Mouse (Mus musculus) naive thymus-derived CD4-positive, alpha-beta T cell, adult 2 months (primary cell): Measurements from ENCODE around the gene Shh.

ENCODE experiments used
- DNase-seq: peaks from one replicate; pipeline ENCODE4 v3.0.0-alpha.2; 2011; ENCODE audit warnings: low read depth

The Shh gene

GRCm38 (mm10) chr5:28466760-28467306, at the start of gene Shh:
Gene Shh, minus strand, starts transcription at chr5:28467256.
- DNase-seq = no peak

DNA sequence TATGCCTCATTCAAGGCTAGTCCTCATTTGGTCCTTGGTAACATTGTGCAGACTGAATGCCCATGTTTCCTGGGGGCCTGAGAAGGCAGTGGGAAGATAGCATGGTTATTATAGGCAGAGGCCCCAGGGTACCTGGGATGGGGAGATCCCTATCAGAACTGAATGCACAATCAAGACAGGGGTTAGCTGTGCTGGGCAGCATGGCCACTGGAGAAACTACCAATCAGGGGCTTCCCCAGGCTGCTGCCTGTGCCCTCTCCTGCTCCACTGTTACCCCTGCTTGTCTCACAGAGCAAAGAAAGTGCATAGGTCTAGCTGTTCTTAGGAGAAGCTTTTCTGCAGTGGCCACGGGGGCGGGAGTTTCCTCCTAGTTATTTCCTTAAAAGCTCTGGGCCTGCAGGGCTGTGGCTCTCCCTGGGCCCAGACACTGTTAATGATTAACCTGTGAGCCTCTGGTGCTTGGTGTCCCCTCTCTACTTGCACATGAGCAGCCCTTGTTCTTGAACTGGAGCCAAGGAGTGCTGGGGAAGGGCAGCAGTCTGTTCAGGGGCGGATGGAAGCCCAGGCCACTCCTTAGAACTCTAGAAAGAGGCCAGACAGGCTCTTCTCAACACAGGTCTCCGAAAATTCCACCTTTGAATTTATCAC, 33.9 kb upstream of the Shh start:
- no peak for DNase-seq

- DNase-seq = no peak
These were observed 31.8 kb upstream of the Shh start for GRCm38 (mm10) chr5:28498846-28499245.

DNA sequence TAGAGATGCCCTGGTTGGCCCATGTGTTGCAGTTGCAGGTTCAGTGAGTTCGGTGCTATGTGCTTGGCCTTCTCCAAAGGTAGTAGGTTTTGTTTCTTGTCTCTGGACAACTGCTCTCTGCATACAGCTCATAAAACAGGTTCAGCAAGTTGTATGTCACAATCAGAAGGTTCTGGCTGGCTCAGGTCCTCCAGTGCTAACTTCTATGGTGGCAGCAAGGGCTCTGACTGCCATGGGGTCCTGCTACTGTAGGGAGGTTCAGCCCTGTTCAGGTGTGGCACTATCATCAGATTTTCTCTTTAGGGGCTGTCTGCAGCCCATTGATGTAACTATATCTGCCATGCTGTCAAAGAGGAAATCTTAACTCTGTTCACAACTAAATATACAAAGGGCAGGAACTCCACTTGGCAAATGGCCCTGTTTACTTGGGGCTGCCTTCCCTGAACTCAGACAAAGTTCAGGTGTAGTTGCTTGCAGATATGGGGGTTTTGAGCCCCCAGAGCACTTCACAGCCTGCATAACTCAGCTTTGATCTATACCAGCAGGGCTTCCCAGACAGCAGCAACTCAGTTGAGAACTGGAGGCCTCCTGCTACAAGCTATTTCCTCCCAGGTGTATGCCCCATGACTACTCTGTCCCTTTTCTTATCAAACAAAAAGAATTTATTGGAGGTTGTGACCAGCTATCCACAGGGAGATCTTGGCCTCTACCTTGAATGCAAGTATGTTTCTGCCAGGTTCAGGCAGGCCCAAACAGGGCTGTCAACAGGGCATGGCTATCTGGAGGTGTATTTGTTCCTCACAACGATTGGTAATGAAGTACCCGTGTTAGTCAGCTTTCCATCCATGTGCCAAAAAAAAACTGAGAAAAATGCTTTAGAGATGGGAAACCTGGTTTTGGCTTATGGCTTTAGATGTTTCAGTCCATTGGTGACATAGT, 28.9 kb upstream of the Shh start:
- DNase-seq = no peak

DNA sequence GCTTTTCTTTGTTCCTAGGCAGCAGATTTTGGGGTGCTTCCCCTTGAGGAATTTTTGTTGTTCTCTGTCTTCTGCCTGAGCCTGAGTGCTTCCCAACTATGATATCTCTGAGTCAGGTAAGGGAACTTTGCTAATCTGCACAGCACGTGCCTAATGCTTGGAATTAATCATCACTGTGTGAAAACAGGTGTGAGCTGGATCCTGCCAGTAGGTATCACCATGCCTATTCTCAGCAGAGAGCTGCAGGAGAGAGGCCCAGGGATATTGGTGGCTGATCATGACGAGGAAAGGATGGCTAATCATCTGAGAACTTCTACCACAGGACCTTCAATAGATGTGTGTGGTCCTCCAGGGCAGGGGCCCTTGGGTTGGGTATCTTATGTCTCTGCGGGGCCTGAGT, 26.5 kb upstream of the Shh start:
- no peak for DNase-seq

DNA sequence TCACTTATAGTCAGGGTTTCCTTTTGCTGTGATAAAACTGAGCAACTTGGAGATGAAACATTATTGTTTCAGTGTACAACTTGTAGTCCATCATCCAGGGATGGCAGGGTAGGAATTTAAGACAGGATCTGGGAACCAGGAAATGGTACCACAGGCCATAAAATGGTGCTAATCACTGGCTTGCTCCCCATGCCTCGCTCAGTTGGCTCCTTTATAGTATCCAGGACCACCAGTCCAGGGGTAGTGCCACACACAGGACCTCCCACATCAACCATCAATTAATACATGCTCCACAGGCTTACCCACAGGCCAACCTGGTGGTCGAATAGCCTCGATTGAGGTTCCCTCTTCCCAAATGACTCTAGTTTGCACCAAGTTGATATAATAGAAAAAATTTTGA, 15.9 kb upstream of the Shh start:
- DNase-seq = no peak

GRCm38 (mm10) chr5:28481730-28482129, 14.7 kb upstream of the Shh start:
- no peak for DNase-seq

DNA sequence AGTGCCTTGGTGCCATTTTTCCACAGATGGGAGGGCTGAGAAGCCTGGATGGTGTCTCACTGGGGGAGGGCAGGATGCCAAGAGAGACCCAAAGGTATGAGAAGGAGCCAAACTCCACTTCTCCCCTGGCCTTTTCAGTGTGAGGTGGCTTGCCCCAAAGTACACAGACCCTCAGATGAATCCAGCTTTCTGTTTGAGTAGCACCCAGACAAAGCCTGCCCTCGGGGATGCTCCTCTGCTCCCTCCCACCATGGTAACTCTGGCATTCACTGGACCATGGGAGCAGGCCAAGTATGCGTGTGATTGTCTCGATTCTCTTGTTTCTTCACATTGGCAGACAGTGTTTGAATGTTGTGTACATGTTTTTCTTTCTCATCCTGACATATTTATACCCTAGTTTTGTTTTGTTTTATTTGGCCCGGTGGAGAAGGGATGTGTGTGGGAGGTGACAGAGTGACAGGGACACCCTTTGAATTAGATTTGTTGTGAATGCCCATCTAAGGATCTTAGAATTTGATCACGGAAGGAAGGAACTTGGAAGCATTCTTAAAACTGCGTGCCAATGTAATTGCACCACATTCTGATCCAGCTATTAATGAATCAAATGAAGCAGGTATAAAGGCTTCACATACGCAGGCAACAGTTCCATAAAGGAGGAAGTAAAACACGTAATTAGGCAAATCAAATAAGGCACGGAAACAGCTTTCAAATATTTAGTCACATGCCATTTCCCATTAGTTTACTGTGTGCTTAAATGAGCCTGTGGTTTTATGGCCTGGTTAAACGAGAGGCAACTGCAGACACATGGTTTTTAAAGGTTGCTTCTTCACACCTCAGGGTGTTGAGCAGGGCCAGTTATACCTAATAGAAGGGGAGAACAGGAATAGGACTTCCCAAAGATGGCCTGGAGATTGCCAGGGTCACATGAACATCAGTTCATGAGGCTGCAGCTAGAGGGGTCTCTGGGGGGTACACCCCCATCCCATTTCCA, 9.6 kb upstream of the Shh start:
- DNase-seq = no peak

DNA sequence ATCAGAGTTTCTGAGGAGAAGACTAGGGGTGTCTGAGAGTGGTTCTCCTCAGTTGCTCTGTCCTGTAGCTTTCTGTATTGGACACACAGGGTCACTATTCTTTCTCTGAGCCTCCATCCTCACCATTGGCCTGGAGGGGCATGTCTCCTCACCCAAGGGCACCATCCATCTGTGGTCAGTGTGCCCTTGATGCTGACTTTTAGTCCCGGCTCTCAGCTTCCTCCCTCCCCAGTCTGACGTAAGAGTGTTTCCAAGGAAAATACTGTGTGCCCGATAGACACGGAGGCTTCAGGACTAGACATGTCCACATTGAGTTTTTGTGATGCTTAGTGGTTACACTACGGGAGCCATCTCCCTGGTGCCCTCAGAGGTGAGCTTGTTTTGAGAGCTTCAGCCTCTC, 6.5 kb upstream of the Shh start:
- no peak for DNase-seq

DNA sequence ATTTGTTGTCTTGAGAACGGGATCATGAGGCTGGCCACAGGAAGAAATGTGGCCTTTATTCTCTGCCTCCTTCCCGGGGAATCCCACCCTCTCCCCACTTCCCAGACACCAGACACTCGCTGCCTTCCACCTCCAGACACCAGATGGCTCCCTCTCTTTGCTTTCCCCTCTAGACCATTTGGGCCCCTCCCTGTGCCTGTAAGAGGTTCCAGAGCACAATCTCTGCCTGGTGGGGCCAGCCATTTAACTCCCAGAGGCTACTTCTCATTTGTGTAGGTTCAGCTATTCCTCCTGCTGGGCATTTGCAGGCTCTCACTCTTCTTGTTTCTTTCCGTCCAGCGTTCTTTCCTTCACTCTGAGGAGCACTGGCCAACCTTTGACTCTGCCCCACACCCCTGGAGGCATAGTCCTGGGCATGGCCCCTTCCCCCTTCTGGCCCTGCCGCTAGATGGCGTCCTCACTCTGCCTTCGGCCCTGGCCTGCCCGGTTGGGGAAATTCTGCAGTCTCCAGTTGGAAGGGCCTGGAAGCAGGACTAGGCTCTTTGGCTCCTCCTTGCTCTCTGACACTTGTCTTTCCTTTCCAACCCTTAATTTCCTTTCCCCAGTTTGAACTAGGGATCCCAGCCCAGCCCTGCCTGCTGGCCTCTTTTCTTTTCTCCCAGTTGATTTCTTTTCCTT, 2.6 kb upstream of the Shh start:
- peak; percentile 6 for DNase-seq

DNA sequence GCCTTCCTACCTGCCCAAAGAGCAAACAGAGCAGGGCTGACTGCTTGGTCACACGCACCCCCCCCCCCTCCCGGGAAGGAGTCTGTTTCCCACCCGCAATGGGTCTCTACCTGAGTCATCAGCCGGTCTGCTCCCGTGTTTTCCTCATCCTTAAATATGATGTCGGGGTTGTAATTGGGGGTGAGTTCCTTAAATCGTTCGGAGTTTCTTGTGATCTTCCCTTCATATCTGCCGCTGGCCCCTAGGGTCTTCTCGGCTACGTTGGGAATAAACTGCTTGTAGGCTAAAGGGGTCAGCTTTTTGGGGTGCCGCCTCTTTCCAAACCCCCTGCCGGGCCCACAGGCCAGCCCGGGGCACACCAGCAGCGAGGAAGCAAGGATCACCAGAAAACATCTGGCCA, 705 bp downstream of the Shh start:
- DNase-seq = no peak

- DNase-seq = no peak
These were observed 1.5 kb downstream of the Shh start for GRCm38 (mm10) chr5:28465526-28465925.

DNA sequence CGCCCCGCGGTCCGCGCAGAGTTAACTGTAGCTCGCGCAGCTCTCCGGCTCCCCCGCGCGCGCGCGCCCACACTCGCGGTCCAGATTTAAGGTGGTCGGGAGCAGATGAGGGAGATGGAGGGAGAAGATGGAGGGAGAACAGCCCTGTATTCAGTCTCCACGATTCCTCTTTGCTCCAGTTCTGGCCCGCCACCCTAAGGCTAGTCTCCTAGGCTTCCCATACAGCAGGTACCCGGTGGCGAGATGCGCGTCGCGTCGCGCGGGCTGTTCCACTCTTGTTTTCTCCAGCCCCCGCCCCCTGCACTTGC, 2.0 kb downstream of the Shh start:
- no peak for DNase-seq

DNA sequence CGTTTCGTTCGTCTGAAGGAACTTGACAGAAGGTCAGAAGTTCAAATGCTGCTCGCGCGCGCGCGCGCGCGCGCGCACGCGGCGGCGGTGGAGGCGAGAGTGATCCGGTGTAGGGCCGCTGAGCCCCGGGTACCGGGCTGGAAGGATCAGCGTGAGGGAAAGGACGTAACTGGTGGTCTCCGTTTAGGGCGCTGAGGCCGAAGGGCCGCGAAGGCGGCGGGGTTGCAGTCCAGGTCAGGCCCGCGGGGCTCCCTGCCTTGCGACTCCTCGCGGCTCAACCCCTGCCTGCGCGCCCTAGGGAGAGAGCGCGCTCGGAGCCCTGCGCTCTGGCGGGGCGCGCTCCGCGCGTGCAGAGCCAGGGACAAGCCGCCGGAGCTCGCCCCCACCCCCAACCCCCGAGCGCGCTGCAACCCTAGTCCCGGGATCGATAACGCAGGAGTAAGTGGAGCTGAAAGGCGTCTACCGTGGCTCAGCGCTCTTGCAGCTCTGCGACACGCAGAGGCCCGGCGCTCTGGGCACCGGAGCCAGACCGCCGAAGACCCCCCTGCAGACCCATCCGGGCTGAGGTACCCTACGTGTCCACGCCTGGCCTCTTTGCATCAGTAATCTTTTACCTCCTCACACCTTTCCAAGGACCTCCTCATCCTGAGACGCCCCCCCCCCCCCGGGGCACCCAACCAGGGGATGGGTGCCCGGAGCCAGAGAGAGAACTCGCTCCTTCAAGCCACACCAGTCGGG, 2.5 kb downstream of the Shh start:
- no peak for DNase-seq

DNA sequence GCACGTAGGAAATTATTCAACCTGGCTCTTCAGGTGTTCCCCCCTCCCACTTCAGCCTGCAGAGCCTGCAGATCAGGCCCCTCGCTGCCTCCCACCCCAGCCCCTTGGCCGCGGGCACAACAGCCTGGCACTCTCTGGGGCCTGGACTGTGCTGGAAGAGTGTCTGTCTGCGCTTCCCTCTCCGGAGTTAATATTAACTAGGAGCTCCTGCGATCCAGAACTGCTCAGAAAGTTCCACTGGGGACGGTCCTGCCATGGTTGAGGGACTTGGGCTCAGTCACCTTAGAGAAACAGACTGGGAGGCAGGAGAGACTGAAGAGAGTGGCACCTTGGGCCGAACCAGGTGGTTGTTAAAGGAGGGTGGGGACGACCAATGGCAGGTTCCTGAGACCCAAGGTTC, 3.4 kb downstream of the Shh start:
- DNase-seq = no peak

- DNase-seq = no peak
These were observed 4.1 kb downstream of the Shh start for GRCm38 (mm10) chr5:28462741-28463590.

DNA sequence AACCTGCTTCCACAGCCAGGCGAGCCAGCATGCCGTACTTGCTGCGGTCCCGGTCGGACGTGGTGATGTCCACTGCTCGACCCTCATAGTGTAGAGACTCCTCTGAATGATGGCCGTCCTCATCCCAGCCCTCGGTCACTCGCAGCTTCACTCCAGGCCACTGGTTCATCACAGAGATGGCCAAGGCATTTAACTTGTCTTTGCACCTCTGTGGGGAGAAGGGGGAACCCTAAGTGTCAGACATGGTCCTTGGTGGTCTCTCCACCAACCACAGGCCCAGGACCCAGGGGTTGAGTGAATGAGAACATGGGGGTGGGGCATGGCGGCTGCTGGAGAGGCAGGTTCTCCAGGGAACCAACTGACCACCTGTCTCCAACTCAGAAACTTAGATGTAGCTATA, 5.7 kb downstream of the Shh start:
- no peak for DNase-seq

DNA sequence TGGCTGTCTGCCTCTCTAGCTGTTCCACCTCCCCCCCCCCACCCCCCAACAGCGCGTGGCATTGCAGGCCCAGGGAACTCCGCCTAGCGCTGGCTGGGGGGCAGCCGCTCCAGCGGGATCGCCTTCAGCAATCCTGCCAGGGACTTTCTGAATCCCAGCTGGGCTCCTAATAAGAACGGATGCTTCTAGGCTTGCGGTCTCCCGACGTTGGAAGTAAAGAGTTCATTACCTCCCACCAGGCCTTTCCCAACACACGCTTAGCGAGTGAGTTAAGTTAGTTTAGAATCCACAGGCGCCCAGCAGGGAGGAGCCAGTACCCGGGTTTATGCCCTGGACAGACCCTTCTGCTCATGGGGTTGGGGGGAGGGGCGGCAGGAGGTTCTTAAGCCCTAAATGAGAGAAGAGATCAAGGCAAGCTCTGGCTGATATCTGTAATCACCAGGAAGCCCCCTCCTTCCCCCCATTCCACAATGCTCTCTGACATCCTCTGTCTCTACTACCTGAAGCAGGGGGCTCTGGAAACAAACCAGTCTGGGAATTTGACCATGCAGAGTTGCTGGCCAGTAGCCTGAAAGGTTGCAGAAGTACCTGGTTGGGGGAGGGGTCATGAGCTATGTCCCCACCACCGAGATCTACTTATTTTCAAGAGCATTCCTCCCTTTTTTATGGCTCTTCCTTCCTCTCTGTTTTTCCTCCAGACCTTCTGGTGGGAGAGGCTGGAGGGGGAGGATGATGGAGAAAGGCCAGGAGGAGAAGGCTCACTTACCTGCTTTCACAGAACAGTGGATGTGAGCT, 6.3 kb downstream of the Shh start:
- DNase-seq = no peak
